Mouse (Mus musculus) right cerebral cortex, postnatal 14 days (tissue): ENCODE measurements at regions not wholly inside any gene's neighbourhood (a gene's known extent, or its start where the extent isn't known, plus 50 kb on each side); places are given as distances from the start of the nearest gene placed in this dataset.
"Not testable (repeated sequence)": the region's sequence is repeated elsewhere in the genome, so short reads cannot be mapped to it uniquely, and the experiment has no call there.

Experiments used
- DNase-seq: peaks from one replicate; pipeline ENCODE4 v3.0.0; 2022

DNA sequence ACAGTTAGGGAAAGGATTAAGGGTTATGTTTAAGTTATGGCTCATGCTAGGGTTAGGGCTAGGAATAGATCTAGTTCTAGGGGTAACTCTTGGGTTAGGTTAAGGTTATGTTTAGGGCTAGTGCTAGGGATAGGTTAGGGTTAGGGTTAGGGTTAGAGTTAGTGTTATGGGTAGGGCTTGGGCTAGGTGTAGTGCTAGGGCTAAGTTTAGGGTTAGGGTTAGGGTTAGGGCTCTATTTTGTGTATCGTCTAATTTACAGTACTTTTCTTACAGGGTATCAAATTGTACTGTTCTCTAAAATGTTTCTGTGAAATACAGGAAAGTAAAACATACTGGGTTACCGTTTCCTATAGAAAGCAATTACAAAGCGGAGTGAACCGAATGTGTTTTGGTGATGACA is 64.8 kb downstream of the Ptchd3 start:
- no peak for DNase-seq

- not testable (repeated sequence) for DNase-seq
Observed at GRCm38 (mm10) chr11:121904393-121904792, 74.3 kb downstream of the Ptchd3 start.

- not testable (repeated sequence) for DNase-seq
Observed at GRCm38 (mm10) chr11:121924631-121925030, 94.6 kb downstream of the Ptchd3 start.

- DNase-seq: not testable (repeated sequence)
Observed at GRCm38 (mm10) chr11:121925043-121925442, 95.0 kb downstream of the Ptchd3 start.

DNA sequence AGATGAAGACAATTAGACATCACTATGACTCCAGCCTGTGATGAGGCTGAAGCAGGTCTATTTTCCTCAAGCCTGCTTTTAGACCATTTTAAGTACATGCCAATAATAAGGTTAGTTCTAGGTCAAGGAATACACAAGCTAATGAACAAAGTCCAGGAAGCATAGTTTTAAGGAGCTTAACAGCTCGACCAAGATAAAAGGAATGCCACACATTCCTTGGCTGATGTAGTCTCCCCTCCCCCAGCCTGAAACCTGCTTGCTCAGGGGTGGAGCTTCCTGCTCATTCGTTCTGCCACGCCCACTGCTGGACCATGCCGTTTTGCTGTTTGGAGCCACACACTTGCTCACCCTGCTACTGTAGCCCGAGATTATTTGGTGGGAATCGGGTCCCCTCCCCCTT is 121.7 kb downstream of the Ptchd3 start:
- not testable (repeated sequence) for DNase-seq

DNA sequence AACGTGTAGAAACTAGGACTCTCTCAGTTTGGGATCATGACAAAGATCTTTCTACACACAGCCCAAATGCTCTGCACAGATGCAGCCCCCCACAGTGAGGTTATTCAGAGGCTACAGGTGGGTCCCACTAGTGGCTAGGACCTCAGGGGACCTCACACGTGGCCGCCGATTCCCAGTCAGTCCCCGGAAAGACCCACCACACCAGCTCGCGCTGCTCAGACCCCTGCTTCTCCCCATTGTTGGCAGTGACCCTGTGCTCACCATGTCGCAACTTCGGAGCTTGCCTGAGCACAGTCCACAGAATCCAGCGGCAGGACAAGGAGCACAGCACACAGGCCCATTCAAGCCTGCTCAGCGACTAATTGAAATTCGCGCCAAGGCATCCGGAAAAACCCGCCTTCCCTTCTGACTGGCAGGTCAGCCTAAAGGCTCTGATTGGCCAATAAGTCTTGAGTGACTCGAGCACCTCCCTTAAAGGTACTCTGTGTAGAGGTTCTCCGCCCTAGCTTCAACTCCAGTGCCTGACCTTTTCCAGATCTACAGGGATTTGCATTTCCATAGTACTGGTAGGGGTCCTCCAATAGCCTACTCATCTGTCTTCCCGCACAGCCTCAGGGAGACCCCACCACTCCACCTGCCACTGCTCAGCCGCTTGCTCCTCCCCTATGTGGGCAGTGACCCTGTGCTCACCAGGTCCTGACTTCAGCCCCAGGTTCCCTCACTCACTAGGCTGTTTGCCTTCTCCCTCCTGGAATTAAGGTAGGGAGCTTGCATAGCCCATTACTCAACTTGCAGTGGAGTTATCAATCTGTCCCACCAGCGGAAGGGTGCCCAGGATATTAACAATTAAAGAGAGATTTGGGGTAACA is 126.6 kb downstream of the Ptchd3 start:
- DNase-seq: peak; percentile 2

GRCm38 (mm10) chr11:121958735-121959134 is 128.7 kb downstream of the Ptchd3 start:
- not testable (repeated sequence) for DNase-seq

GRCm38 (mm10) chr11:121964111-121964510 is 134.1 kb downstream of the Ptchd3 start:
- DNase-seq: not testable (repeated sequence)

DNA sequence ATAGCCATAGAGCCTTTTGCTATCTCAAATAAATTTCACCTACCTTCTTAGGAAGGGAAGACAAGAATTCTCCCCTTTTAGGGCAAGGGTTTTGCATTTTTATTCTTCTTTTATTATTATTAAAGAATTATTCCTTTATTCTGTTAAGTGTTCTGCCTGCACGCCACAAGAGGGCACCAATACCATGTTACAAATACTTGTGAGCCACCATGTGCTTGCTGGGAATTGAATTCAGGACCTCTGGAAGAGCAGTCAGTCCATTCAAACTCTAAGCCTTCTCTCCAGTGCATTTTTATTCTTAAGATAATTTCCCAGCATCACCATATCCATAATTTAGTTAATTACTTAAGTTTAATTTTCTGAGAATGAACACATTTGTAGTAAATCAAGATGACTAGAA is 135.9 kb downstream of the Ptchd3 start:
- DNase-seq: not testable (repeated sequence)
